Mouse (Mus musculus) CH12.LX (cell line): Measurements from ENCODE around the gene Zfp618. TPM values are rescaled to one million over a fixed set of nuclear protein-coding genes. Genes with fewer than 3 reads are reported as not detected.

Experiments
- DNase-seq: peaks from one replicate; pipeline ENCODE4 v3.0.0-alpha.2; 2013; ENCODE audit errors: extremely low read depth
- H3K27ac ChIP-seq: 2 replicates; pipeline ENCODE4 v1.5.1; 2012; ENCODE audit warnings: low read depth, mild to moderate bottlenecking, control low read depth, moderate library complexity; ENCODE audit not compliant: insufficient read depth
- H3K27me3 ChIP-seq: replicated peaks from 2 replicates; pipeline ENCODE3; 2012; ENCODE audit warnings: inconsistent platforms
- H3K36me3 ChIP-seq, 2 experiments: replicated peaks in 1 of 2; 2 replicates each; pipeline versions ENCODE3 to v1.6.1; 2012; ENCODE audit warnings: inconsistent platforms in 1 of 2, low read length in 1 of 2, mild to moderate bottlenecking in 1 of 2, mixed read lengths in 1 of 2, moderate library complexity in 1 of 2; ENCODE audit not compliant: control insufficient read depth in 1 of 2, insufficient read depth in 1 of 2
- H3K4me1 ChIP-seq, 2 experiments: 2 replicates each; pipeline ENCODE4 v1.6.1; 2012; ENCODE audit warnings: inconsistent platforms in 1 of 2, moderate library complexity in 1 of 2; ENCODE audit not compliant: insufficient read depth in 2 of 2, control insufficient read depth in 1 of 2
- H3K4me2 ChIP-seq: 2 replicates; pipeline ENCODE4 v1.6.1; 2012; ENCODE audit warnings: low read depth, mild to moderate bottlenecking, control low read depth; ENCODE audit not compliant: poor library complexity, insufficient read depth, severe bottlenecking
- H3K4me3 ChIP-seq, 3 experiments: fragments of 150-350 bp in 1 of 3; sonication (generic) in 1 of 3; replicated peaks in 1 of 3; 2 replicates each; pipeline versions ENCODE3 to v1.5.1; 2011 to 2012; ENCODE audit warnings: low read depth in 2 of 3, low read length in 2 of 3, mild to moderate bottlenecking in 2 of 3, moderate library complexity in 2 of 3, control low read depth in 1 of 3, improper control_type of control experiment in 1 of 3, inconsistent platforms in 1 of 3, mixed read lengths in 1 of 3; ENCODE audit not compliant: poor library complexity in 1 of 3
- H3K79me2 ChIP-seq: replicated peaks from 2 replicates; pipeline ENCODE4 v1.6.1; 2012; ENCODE audit warnings: mild to moderate bottlenecking, moderate library complexity; ENCODE audit not compliant: control insufficient read depth, poor library complexity, insufficient read depth, severe bottlenecking; ENCODE audit errors: extremely low read depth
- H3K9ac ChIP-seq: 2 replicates; pipeline ENCODE4 v1.6.1; 2012; ENCODE audit warnings: low read depth, mild to moderate bottlenecking, control low read depth, moderate library complexity; ENCODE audit not compliant: insufficient read depth
- H3K9me3 ChIP-seq: replicated peaks from 2 replicates; pipeline ENCODE3; 2012; ENCODE audit warnings: low read length, inconsistent platforms, mixed read lengths
- BHLHE40 ChIP-seq: IDR thresholded peaks from 2 replicates; pipeline ENCODE4 v1.6.1; 2011; ENCODE audit warnings: mild to moderate bottlenecking, low read depth, low read length, improper control_type of control experiment
- CHD2 ChIP-seq: IDR thresholded peaks from 2 replicates; pipeline ENCODE4 v1.6.1; 2011; ENCODE audit warnings: low read length, improper control_type of control experiment
- E2F4 ChIP-seq: IDR thresholded peaks from 2 replicates; pipeline ENCODE4 v1.6.1; 2011; ENCODE audit warnings: low read depth, low read length, improper control_type of control experiment; ENCODE audit not compliant: insufficient replicate concordance
- GABPA ChIP-seq: IDR thresholded peaks from 2 replicates; pipeline ENCODE4 v1.6.1; 2012; ENCODE audit warnings: low read depth, low read length, improper control_type of control experiment, inconsistent platforms; ENCODE audit not compliant: insufficient replicate concordance
- HCFC1 ChIP-seq: IDR thresholded peaks from 2 replicates; pipeline ENCODE4 v1.6.1; 2012; ENCODE audit warnings: low read depth, mild to moderate bottlenecking, inconsistent platforms, low read length, improper control_type of control experiment
- IRF4 ChIP-seq: IDR thresholded peaks from 2 replicates; pipeline ENCODE4 v1.6.1; 2014; ENCODE audit warnings: low read depth, mild to moderate bottlenecking, inconsistent platforms, low read length, improper control_type of control experiment
- JUN ChIP-seq: IDR thresholded peaks from 2 replicates; pipeline ENCODE4 v1.6.1; 2011; ENCODE audit warnings: low read depth, mild to moderate bottlenecking, low read length, improper control_type of control experiment, moderate library complexity; ENCODE audit not compliant: insufficient read depth
- KAT2A ChIP-seq: IDR thresholded peaks from 2 replicates; pipeline ENCODE4 v1.6.1; 2012; ENCODE audit warnings: low read length, improper control_type of control experiment, inconsistent platforms; ENCODE audit not compliant: insufficient replicate concordance
- MAX ChIP-seq: IDR thresholded peaks from 2 replicates; pipeline ENCODE4 v1.6.1; 2011; ENCODE audit warnings: low read length, improper control_type of control experiment
- MAZ ChIP-seq: IDR thresholded peaks from 2 replicates; pipeline ENCODE4 v1.6.1; 2012; ENCODE audit warnings: low read depth, mild to moderate bottlenecking, inconsistent platforms, low read length, improper control_type of control experiment, moderate library complexity
- MEF2A ChIP-seq: IDR thresholded peaks from 2 replicates; pipeline ENCODE4 v1.6.1; 2014; ENCODE audit warnings: low read depth, mild to moderate bottlenecking, inconsistent platforms, low read length, improper control_type of control experiment, borderline replicate concordance
- MXI1 ChIP-seq: IDR thresholded peaks from 2 replicates; pipeline ENCODE4 v1.6.1; 2011; ENCODE audit warnings: mild to moderate bottlenecking, low read depth, low read length, improper control_type of control experiment
- MYC ChIP-seq: IDR thresholded peaks from 2 replicates; pipeline ENCODE4 v1.6.1; 2011; ENCODE audit warnings: low read depth, mild to moderate bottlenecking, improper control_type of control experiment, low read length
- NELFE ChIP-seq: IDR thresholded peaks from 2 replicates; pipeline ENCODE4 v1.6.1; 2011; ENCODE audit warnings: low read depth, low read length, improper control_type of control experiment
- NRF1 ChIP-seq: IDR thresholded peaks from 2 replicates; pipeline ENCODE4 v1.6.1; 2014; ENCODE audit warnings: low read depth, mild to moderate bottlenecking, inconsistent platforms, low read length, improper control_type of control experiment, moderate library complexity
- POLR2AphosphoS2 ChIP-seq: IDR thresholded peaks from 2 replicates; pipeline ENCODE4 v1.6.1; 2011; ENCODE audit warnings: low read depth, low read length, improper control_type of control experiment
- RAD21 ChIP-seq: IDR thresholded peaks from 2 replicates; pipeline ENCODE4 v1.6.1; 2011; ENCODE audit warnings: low read depth, mild to moderate bottlenecking, low read length, improper control_type of control experiment, moderate library complexity
- RCOR1 ChIP-seq: conservative IDR thresholded peaks from 2 replicates; pipeline ENCODE4 v1.6.1; 2012; ENCODE audit warnings: low read depth, mild to moderate bottlenecking, inconsistent platforms, low read length, improper control_type of control experiment
- SMC3 ChIP-seq: IDR thresholded peaks from 2 replicates; pipeline ENCODE4 v1.6.1; 2011; ENCODE audit warnings: low read depth, low read length, improper control_type of control experiment
- TCF12 ChIP-seq: IDR thresholded peaks from 2 replicates; pipeline ENCODE4 v1.6.1; 2014; ENCODE audit warnings: low read depth, mild to moderate bottlenecking, inconsistent platforms, low read length, improper control_type of control experiment
- USF2 ChIP-seq: conservative IDR thresholded peaks from 2 replicates; pipeline ENCODE4 v1.6.1; 2011; ENCODE audit warnings: low read depth, low read length, improper control_type of control experiment
- ZC3H11A ChIP-seq: IDR thresholded peaks from 2 replicates; pipeline ENCODE4 v1.6.1; 2012; ENCODE audit warnings: low read depth, mild to moderate bottlenecking, inconsistent platforms, low read length, improper control_type of control experiment
- ZKSCAN1 ChIP-seq: IDR thresholded peaks from 2 replicates; pipeline ENCODE4 v1.6.1; 2012; ENCODE audit warnings: low read depth, inconsistent platforms, low read length, improper control_type of control experiment, borderline replicate concordance
- dilution Hi-C: fragments of 300-500 bp; cut with MboI; formaldehyde crosslinking; loops from 2 replicates; pipeline ENCODE4 v1.14.3; 2020; ENCODE audit warnings: low sequenced_read_pairs; ENCODE audit not compliant: extremely low pct_unique_long_range_greater_than_20kb, extremely low pct_ligation_motif_present
- in situ Hi-C: fragments of 300-500 bp; cut with MboI; formaldehyde crosslinking; loops from 3 replicates; pipeline ENCODE4 v1.14.3; 2019; ENCODE audit warnings: low sequenced_read_pairs, low pct_ligation_motif_present, low pct_unique_long_range_greater_than_20kb, mixed read lengths
- polyA plus RNA-seq: library from polyadenylated mRNA; unstranded; fragments of >175 nt; gene quantifications from 2 replicates; pipeline ENCODE4 v1.2.1, GENCODE M21; 2012; ENCODE audit warnings: low read depth; ENCODE audit not compliant: insufficient read length
- total RNA-seq, 2 experiments: library from RNA; depleted of rRNA; stranded (reverse); fragments of 300-350 nt in 1 of 2; fragments of >200 nt in 1 of 2; gene quantifications; 2 replicates each; pipeline ENCODE4 v1.2.3; 2012 to 2014

Zfp618 gene
- total and polyA plus RNA-seq, 3 experiments: not detected

DNA sequence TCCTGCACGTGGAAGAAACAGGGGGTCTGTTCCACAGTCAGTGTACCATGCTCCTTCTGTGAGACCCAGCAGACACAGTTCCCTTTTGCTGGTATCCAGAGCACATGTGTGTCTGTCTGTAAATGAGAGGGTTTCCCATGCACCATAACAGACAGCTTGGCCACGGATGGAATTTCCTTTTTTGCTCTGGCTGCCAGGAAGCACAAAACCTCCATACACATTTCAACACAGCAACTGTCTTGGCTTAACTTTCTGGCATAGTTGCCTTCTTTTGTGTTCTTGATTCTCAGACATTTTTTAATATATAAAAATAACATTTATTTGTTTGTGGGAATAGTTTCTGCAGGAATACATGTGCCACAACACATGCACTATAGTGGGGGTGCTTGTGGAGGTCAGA, 190.2 kb downstream of the Zfp618 start:
- no peak overlapping the region for H3K9ac ChIP-seq
- no peak overlapping the region for H3K4me2 ChIP-seq
- H3K79me2 ChIP-seq: no peaks in the 10 kb centered on the region
- H3K9me3 ChIP-seq: no peaks in the 10 kb centered on the region
- dilution Hi-C loops: no loop called here
- H3K4me1 ChIP-seq: peaks cover 0 to 19% of the 10 kb centered on the region in 2 experiments; a peak in 2 of 4 replicates
- no peak overlapping the region for H3K27ac ChIP-seq
- in situ Hi-C loops: no loop called here
- TF ChIP-seq JUN: no peak
- no peak for TF ChIP-seq E2F4
- no peak for TF ChIP-seq NELFE
- no peak for TF ChIP-seq IRF4
- no peak for TF ChIP-seq ZC3H11A
- no peak for TF ChIP-seq MAZ
- TF ChIP-seq KAT2A: no peak
- no peak for TF ChIP-seq CHD2
- no peak for TF ChIP-seq HCFC1
- no peak for TF ChIP-seq MAX
- TF ChIP-seq RCOR1: no peak
- TF ChIP-seq USF2: no peak
- no peak for TF ChIP-seq ZKSCAN1
- no peak for TF ChIP-seq POLR2AphosphoS2
- no peak for TF ChIP-seq NRF1
- no peak for TF ChIP-seq MEF2A
- TF ChIP-seq MYC: no peak
- TF ChIP-seq RAD21: no peak
- TF ChIP-seq SMC3: no peak
- TF ChIP-seq, all 38 proteins: peak for 0
- Histone ChIP-seq H3K36me3 (no peaks in the 10 kb centered on the region), H3K27me3 (peaks cover 70% of the 10 kb centered on the region), H3K4me3 (no peak overlapping the region)
- no peak for DNase-seq

DNA sequence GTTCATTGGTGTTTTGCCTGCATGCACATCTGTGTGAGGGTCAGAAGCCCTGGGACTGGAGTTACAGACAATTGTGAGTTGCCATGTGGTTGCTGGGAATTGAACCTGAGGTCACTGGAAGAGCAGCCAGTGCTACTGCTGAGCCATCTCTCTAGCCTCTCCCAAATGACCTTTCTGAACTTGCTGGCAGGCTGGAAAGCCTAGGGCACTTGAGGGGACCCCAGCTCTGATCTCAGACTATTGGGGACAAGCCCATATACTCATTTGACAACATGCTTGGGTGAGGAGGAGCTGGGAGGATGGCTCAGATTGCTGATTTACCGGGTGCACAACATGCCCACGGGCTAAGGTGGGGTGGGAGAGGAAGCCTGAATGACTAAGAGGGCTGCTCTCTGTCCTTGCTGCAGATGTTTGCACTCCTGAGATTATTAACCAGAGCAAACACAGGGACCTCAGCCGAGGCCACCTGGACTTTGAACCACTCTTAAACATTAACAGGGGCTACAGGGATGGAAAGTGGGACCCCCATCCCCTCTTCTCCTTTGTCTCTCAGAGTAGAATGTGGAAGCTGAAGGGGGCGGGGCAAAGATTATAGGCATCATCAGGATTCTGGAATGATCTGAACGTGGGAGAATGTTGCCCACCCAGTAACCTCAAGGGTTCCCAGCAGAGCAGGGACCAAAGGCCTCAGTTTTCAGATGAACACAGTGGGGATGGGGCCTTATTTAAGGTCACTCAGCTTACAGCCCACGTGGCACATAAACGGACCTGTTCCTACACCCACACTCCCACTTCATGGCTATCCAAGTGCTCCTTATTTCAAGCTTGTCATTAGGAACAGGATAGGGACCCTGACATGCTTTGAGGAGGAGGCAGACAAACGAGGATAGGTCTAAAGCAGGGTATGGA, 191.6 kb downstream of the Zfp618 start:
- H3K79me2 ChIP-seq: no peaks in the 10 kb centered on the region
- H3K36me3 ChIP-seq: no peaks in the 10 kb centered on the region
- DNase-seq: no peak
- no peak overlapping the region for H3K9ac ChIP-seq
- H3K4me3 ChIP-seq: no peak overlapping the region
- no peak overlapping the region for H3K4me2 ChIP-seq
- dilution Hi-C loops: no loop called here
- in situ Hi-C loops: no loop called here
- TF ChIP-seq BHLHE40 (no peak), TCF12 (no peak), KAT2A (no peak), MXI1 (no peak), GABPA (no peak)
- TF ChIP-seq, all 38 proteins: peak for 0
- peaks cover 60% of the 10 kb centered on the region for H3K27me3 ChIP-seq
- H3K4me1 ChIP-seq: peaks cover 0 to 21% of the 10 kb centered on the region in 2 experiments; a peak in 2 of 4 replicates
- H3K27ac ChIP-seq: no peak overlapping the region
- H3K9me3 ChIP-seq: no peaks in the 10 kb centered on the region
